Mouse (Mus musculus) gastrocnemius, postnatal 36 days (tissue): ENCODE results near the gene Pitpnb. TPM values are rescaled to one million over a fixed set of nuclear protein-coding genes. Genes with fewer than 3 reads are reported as not detected.

Experiments used
- total RNA-seq, 2 experiments: library from RNA; stranded (reverse); gene quantifications; 2 replicates each; pipeline ENCODE4 v1.2.3; 2021

The Pitpnb gene
- total RNA-seq, 2 experiments from 2014 or later = 19.4 to 20.2 TPM

Other genes with a start within 250 kb of the Pitpnb start
- gene Mn1, start 86.6 kb downstream of the Pitpnb start, total RNA-seq = 10 to 100 TPM; 54.9 to 67.2 TPM